8 mouse cellular contexts compared by ENCODE assay signal in the genomic region with DNA sequence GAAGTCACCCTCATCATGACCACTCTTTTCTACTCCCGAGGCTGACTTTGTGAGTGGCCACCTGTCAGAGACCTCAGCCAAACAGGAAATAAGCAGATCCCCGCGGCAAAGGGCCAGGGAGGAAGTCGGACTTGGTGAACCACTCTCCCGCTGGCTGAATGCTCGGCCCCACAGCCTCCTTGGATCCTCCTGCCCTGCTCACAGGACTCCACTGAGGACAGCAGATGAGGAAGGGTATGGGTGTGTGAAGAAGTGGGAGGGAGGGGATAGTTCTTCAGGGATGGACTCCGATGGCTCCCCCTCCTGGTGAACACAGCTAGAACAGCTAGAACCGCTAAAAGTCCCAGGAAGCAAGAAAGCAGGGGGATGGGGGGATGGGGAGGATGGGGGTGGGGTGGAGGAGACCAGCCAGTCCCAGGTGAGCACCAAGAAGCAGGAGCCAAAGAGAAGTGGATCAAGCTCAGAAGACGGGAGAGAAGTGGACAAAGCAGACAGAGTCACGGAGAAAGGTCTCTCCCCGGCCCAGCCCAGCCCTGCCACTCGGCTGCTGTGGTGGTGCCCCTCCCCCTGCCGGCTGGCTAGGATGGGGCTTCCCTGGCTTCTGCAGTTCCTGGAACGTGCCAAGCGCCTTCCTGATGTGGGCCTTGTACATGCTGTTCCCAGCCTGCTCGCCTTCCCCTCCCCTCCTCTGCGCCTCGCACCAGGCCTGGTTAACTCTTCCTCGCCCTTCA. TPM values are rescaled to one million over a fixed set of nuclear protein-coding genes. Genes with fewer than 3 reads are reported as not detected.
DNase-seq lines count a peak whose midpoint lies in the region; ATAC-seq and TF ChIP-seq lines count a peak whose summit lies in the region.

No protein-coding gene starts in this region.

- no peaks in the 10 kb centered on the region for H3K79me2 ChIP-seq in MEL (ENCODE audit: control insufficient read depth, insufficient read depth, low read length, poor library complexity)

- 0 out of 2 replicates have a peak overlapping the region, but pooled peaks have one; percentile 17 for H3K4me2 ChIP-seq in forebrain, embryonic 16.5 days (ENCODE audit: low read length)
- H3K4me2 ChIP-seq in lung, embryonic 15.5 days: peak overlapping the region; percentile 51

- TF ChIP-seq EP300 in MEL (IDR thresholded peaks at IDR 0.05; ENCODE audit: low read depth in 1 of 2, low read length in 2 of 2): no peak

- intact Hi-C loops in heart, postnatal 25 days (cut with DNase I): loop anchor here (5.0 kb wide), 2 partner anchors 54 to 209 kb away; no protein-coding TSS in a partner anchor

- TF ChIP-seq POLR2A in MEL (IDR thresholded peaks at IDR 0.05; ENCODE audit: control insufficient read depth in 1 of 2, insufficient read depth in 1 of 2, low read depth in 1 of 2, low read length in 2 of 2, poor library complexity in 1 of 2): no peak

- no peaks in the 10 kb centered on the region for H3K9me3 ChIP-seq in MEL (replicated peaks; ENCODE audit: insufficient read depth, low read length)
- no peaks in the 10 kb centered on the region for H3K9me3 ChIP-seq in forebrain, embryonic 16.5 days (ENCODE audit: control insufficient read depth, low read length)
- H3K9me3 ChIP-seq in lung, embryonic 15.5 days: no peaks in the 10 kb centered on the region

- H3K27me3 ChIP-seq in MEL (ENCODE audit: control insufficient read depth in 1 of 2, insufficient read depth in 2 of 2, low read length in 2 of 2): no peaks in the 10 kb centered on the region
- no peaks in the 10 kb centered on the region for H3K27me3 ChIP-seq in forebrain, embryonic 16.5 days (replicated peaks; ENCODE audit: control insufficient read depth, insufficient read depth, low read length)
- no peaks in the 10 kb centered on the region for H3K27me3 ChIP-seq in lung, embryonic 15.5 days

- no peak for DNase-seq in MEL (ENCODE audit: low read depth, low spot score)
- DNase-seq in c-Kit-positive CD71-negative TER-119-negative erythroid progenitor cells, embryonic 14.5 days (ENCODE audit: low read depth): peak; percentile 17
- DNase-seq in heart, postnatal 25 days (ENCODE audit: low spot score): peak; percentile 69
- peak; percentile 28 for DNase-seq in large intestine, adult 2 months (ENCODE audit: low read depth, low spot score)
- DNase-seq in retina, postnatal 1 day: peak; percentile 81

- H3K4me3 ChIP-seq in MEL (ENCODE audit: control insufficient read depth in 1 of 2, insufficient read depth in 1 of 2, low read depth in 2 of 2, low read length in 2 of 2): no peak overlapping the region
- no peak overlapping the region for H3K4me3 ChIP-seq in forebrain, embryonic 16.5 days (replicated peaks; ENCODE audit: low read length)
- peak overlapping the region; percentile 6 for H3K4me3 ChIP-seq in lung, embryonic 15.5 days

- no peak; the same call in 1 of the 2 replicates for TF ChIP-seq RAD21 in MEL (IDR thresholded peaks at IDR 0.05; ENCODE audit: low read depth, low read length)

- WGBS in forebrain, embryonic 16.5 days: 15% methylated on average over 19 of the region's 19 CpGs
- WGBS in large intestine, adult 2 months: 8% methylated on average over 19 of the region's 19 CpGs
- 8% methylated on average over 19 of the region's 19 CpGs for WGBS in lung, embryonic 15.5 days

- H3K9ac ChIP-seq in MEL (ENCODE audit: control insufficient read depth, low read depth, low read length, poor library complexity, severe bottlenecking): no peak overlapping the region
- H3K9ac ChIP-seq in forebrain, embryonic 16.5 days (replicated peaks; ENCODE audit: low read depth, low read length): peak overlapping the region; percentile 19; the same call in 1 of the 2 replicates
- 0 out of 2 replicates have a peak overlapping the region, but pooled peaks have one; percentile 8 for H3K9ac ChIP-seq in lung, embryonic 15.5 days

- peaks cover 6 to 11% of the 10 kb centered on the region in 2 experiments for H3K4me1 ChIP-seq in MEL (ENCODE audit: control insufficient read depth in 1 of 2, insufficient read depth in 2 of 2, low read length in 2 of 2)
- peaks cover 12% of the 10 kb centered on the region for H3K4me1 ChIP-seq in forebrain, embryonic 16.5 days (replicated peaks; ENCODE audit: control insufficient read depth, insufficient read depth, low read length)
- peaks cover 30% of the 10 kb centered on the region for H3K4me1 ChIP-seq in lung, embryonic 15.5 days

- peak; percentile 91 for ATAC-seq in forebrain, embryonic 16.5 days
- peak; percentile 96 for ATAC-seq in lung, embryonic 15.5 days (ENCODE audit: borderline replicate concordance, extremely low read depth, low FRiP score, low TSS enrichment)
- no peak for ATAC-seq in monocyte, adult 5-6 weeks (replicated peaks; ENCODE audit: insufficient number of reproducible peaks, low FRiP score, low TSS enrichment, poor library complexity, severe bottlenecking)

- TF ChIP-seq CTCF in MEL (IDR thresholded peaks at IDR 0.05 in 2 of 3, conservative IDR thresholded peaks at IDR 0.05 in 1 of 3; ENCODE audit: control insufficient read depth in 1 of 3, insufficient read depth in 1 of 3, low read depth in 2 of 3, low read length in 3 of 3, poor library complexity in 1 of 3, severe bottlenecking in 1 of 3): peak in 2 of 3 experiments; percentile 28 to 34; a peak in 3 of 6 replicates

- no peak overlapping the region for H3K27ac ChIP-seq in MEL (ENCODE audit: control insufficient read depth, low read depth, low read length)
- H3K27ac ChIP-seq in forebrain, embryonic 16.5 days (ENCODE audit: low read length): no peak overlapping the region
- peak overlapping the region; percentile 91 for H3K27ac ChIP-seq in lung, embryonic 15.5 days

- peaks cover 0 to 10% of the 10 kb centered on the region in 2 experiments; a peak in 2 of 4 replicates for H3K36me3 ChIP-seq in MEL (ENCODE audit: control insufficient read depth in 1 of 2, insufficient read depth in 2 of 2, low read length in 2 of 2)
- H3K36me3 ChIP-seq in forebrain, embryonic 16.5 days (ENCODE audit: control insufficient read depth, insufficient read depth): peaks cover 2% of the 10 kb centered on the region; the same call in 1 of the 2 replicates
- peaks cover 22% of the 10 kb centered on the region for H3K36me3 ChIP-seq in lung, embryonic 15.5 days

TF ChIP-seq in MEL, 35 proteins besides CTCF, POLR2A, EP300 and RAD21:
- TF ChIP-seq ZKSCAN1 (IDR thresholded peaks at IDR 0.05; ENCODE audit: low read depth, low read length) (no peak), SMC3 (IDR thresholded peaks at IDR 0.05; ENCODE audit: low read depth, low read length) (peak; percentile 30), MEF2A (IDR thresholded peaks at IDR 0.05; ENCODE audit: extremely low read depth, insufficient replicate concordance, low read depth, low read length, poor library complexity, severe bottlenecking) (no peak), ZNF384 (IDR thresholded peaks at IDR 0.05; ENCODE audit: low read depth, low read length) (no peak), USF2 (IDR thresholded peaks at IDR 0.05; ENCODE audit: borderline replicate concordance in 1 of 2, insufficient read depth in 1 of 2, low read depth in 1 of 2, low read length in 2 of 2) (no peak), TAL1 (IDR thresholded peaks at IDR 0.05; ENCODE audit: low read length) (no peak), MYC (IDR thresholded peaks at IDR 0.05; ENCODE audit: low read depth, low read length) (no peak)

RNA-seq across cellular contexts. Expression of a gene that starts 57.9 kb away (rescaled TPM):
- total RNA-seq in MEL (2012; rRNA removed): 5.5 and 5.6 TPM in 2 replicates
- polyA plus RNA-seq in MEL (2012; ENCODE audit: insufficient read depth in 1 of 2, insufficient read length in 2 of 2, low read depth in 1 of 2, low replicate concordance in 2 of 2, missing spikeins in 1 of 2): 1 to 10 TPM in 1 of 2 experiments, not detected in 1; 9.2 TPM
- 1.7 and 2.4 TPM in 2 replicates for polyA plus RNA-seq in forebrain, embryonic 16.5 days (2015; fragmentation: Nextera tagmentation; extraction: Ambion mirVana)
- 10 to 100 TPM in 1 of 2 experiments, 1 to 10 TPM in 1; 9.5 to 10.3 TPM for total RNA-seq in heart, postnatal 25 days (2021)
- polyA plus RNA-seq in large intestine, adult 2 months (2012; rRNA removed): 2.3 TPM in 2 replicates
- 6.5 and 7.2 TPM in 2 replicates for polyA plus RNA-seq in lung, embryonic 15.5 days (2015; fragmentation: Nextera tagmentation; extraction: Ambion mirVana)
- 1.4 to 6.8 TPM (median 4.0 TPM) in 3 replicates for total RNA-seq in monocyte, adult 5-6 weeks (2017)
